Mouse (Mus musculus): ENCODE results near the gene Itgb2.

Gene Itgb2

GRCm38 (mm10) chr10:77541864-77542666 lies 12.0 kb downstream of the Itgb2 start:
- in situ Hi-C loops (cut with MboI, MseI), result no loop called here

- in situ Hi-C loops (cut with MboI, MseI), result no loop called here
These were observed 13.2 kb downstream of the Itgb2 start for GRCm38 (mm10) chr10:77543226-77543625.

- in situ Hi-C loops (cut with MboI, MseI), result no loop called here
These were observed 14.9 kb downstream of the Itgb2 start for GRCm38 (mm10) chr10:77544916-77545315.

GRCm38 (mm10) chr10:77548576-77548975 lies 18.5 kb downstream of the Itgb2 start:
- in situ Hi-C loops (cut with MboI, MseI), result no loop called here

GRCm38 (mm10) chr10:77550874-77551273 lies 20.8 kb downstream of the Itgb2 start:
- in situ Hi-C loops (cut with MboI, MseI), result no loop called here

- in situ Hi-C loops (cut with MboI, MseI), result no loop called here
These were observed 22.1 kb downstream of the Itgb2 start for GRCm38 (mm10) chr10:77552162-77552561.

- in situ Hi-C loops (cut with MboI, MseI), result no loop called here
These were observed 23.2 kb downstream of the Itgb2 start for GRCm38 (mm10) chr10:77553285-77553684.

GRCm38 (mm10) chr10:77554918-77555317 lies 24.9 kb downstream of the Itgb2 start:
- in situ Hi-C loops (cut with MboI, MseI), result loop anchor here in 1 of 2 experiments (5.0 kb wide), 1 partner anchor 38 kb away; the partner anchor contains the start of gene Fam207a

- in situ Hi-C loops (cut with MboI, MseI), result loop anchor here in 1 of 2 experiments (5.0 kb wide), 1 partner anchor 39 kb away; the partner anchor contains the start of gene Fam207a
These were observed 26.6 kb downstream of the Itgb2 start for GRCm38 (mm10) chr10:77556631-77557030.

- in situ Hi-C loops (cut with MboI, MseI), result loop anchor here in 1 of 2 experiments (5.0 kb wide), 1 partner anchor 40 kb away; the partner anchor contains the start of gene Fam207a
These were observed 27.6 kb downstream of the Itgb2 start for GRCm38 (mm10) chr10:77557641-77558040.

GRCm38 (mm10) chr10:77560090-77560489 lies 30.0 kb downstream of the Itgb2 start:
- in situ Hi-C loops (cut with MboI, MseI), result loop anchor here in 1 of 2 experiments (5.0 kb wide), 1 partner anchor 43 kb away; the partner anchor contains the start of gene Fam207a

- in situ Hi-C loops (cut with MboI, MseI), result loop anchor here in 1 of 2 experiments (5.0 kb wide), 1 partner anchor 44 kb away; the partner anchor contains the start of gene Fam207a
These were observed 30.8 kb downstream of the Itgb2 start for GRCm38 (mm10) chr10:77560830-77561229.

- in situ Hi-C loops (cut with MboI, MseI), result loop anchor here in 1 of 2 experiments (5.0 kb wide), 1 partner anchor 44 kb away; the partner anchor contains the start of gene Fam207a
These were observed 31.5 kb downstream of the Itgb2 start for GRCm38 (mm10) chr10:77561508-77561907.

GRCm38 (mm10) chr10:77565005-77565404 lies 35.0 kb downstream of the Itgb2 start:
- in situ Hi-C loops (cut with MboI, MseI), result no loop called here

- in situ Hi-C loops (cut with MboI, MseI), result no loop called here
These were observed 36.6 kb downstream of the Itgb2 start for GRCm38 (mm10) chr10:77566651-77567050.

GRCm38 (mm10) chr10:77569481-77569880 lies 39.4 kb downstream of the Itgb2 start:
- in situ Hi-C loops (cut with MboI, MseI), result no loop called here

GRCm38 (mm10) chr10:77569973-77570658 lies 40.1 kb downstream of the Itgb2 start:
- in situ Hi-C loops (cut with MboI, MseI), result no loop called here

- in situ Hi-C loops (cut with MboI, MseI), result no loop called here
These were observed 42.2 kb downstream of the Itgb2 start for GRCm38 (mm10) chr10:77572225-77572624.

GRCm38 (mm10) chr10:77573162-77573561 lies 43.1 kb downstream of the Itgb2 start:
- in situ Hi-C loops (cut with MboI, MseI), result no loop called here

GRCm38 (mm10) chr10:77580027-77580920 lies 50.2 kb downstream of the Itgb2 start:
- in situ Hi-C loops (cut with MboI, MseI), result no loop called here

GRCm38 (mm10) chr10:77581023-77581407 lies 51.0 kb downstream of the Itgb2 start:
- in situ Hi-C loops (cut with MboI, MseI), result no loop called here
